Mouse (Mus musculus) c-Kit-negative CD71-positive TER-119-positive erythroid progenitor cells, embryonic 14.5 days (primary cell): Measurements from ENCODE around the gene Tmem106c.

Source experiments
- DNase-seq: peaks from one replicate; pipeline ENCODE4 v3.0.0-alpha.2; 2013; ENCODE audit warnings: low read depth, low spot score

The Tmem106c gene

DNA sequence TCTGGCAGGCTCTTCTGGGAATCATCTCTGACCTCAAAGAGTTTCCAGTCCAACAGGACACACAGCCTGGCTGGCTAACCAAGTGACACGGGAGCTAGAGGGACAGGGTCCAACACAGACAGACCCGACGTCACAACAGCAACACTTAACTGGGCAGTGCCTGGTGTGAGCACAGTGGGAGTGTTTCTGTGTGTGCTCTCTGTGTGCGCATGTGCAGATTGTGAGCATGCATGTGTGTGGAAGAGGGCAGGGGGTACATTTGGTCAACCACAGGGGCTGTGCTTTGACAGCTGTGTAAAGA, 11.2 kb upstream of the Tmem106c start:
- no peak for DNase-seq

DNA sequence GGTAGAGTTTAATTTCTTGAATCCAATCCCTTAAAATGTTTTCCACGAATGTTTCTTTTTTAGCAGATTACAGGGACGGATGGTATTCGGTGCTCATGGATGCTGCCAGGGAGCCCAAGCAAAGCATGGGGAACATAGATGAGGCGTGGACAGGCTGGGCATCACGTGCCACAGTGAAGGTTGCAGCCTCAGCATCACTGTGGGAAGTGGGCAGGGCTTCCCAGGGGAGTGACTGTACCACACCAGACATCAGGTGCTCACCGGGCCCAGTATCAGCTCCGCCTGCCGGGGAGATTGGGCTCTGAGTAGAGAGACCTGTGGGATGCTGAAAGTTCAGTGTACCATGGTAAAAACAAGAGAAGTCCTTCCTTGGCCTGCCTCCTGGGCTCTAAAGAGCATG, 9.3 kb upstream of the Tmem106c start:
- DNase-seq = no peak

DNA sequence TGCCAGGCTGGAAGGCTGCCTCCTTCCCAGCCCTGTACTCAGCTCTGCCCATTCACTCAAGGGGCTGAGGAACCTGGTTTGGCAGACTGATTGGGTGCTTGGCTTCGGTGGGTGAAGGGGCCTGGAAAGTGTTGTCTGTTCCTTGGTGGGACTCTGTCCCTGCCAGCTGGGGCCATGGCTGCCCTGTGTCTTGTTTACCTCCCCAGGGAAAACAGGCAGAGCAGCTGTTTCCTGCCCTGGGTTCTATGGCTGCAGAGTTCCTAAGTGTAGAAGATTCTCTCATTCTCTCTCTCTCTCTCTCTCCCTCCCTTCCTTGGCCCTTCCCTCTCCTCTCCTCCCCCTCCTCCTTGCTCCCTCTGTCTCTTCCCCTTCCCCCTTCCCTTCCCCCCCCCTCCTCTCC, 8.7 kb upstream of the Tmem106c start:
- DNase-seq = no peak

DNA sequence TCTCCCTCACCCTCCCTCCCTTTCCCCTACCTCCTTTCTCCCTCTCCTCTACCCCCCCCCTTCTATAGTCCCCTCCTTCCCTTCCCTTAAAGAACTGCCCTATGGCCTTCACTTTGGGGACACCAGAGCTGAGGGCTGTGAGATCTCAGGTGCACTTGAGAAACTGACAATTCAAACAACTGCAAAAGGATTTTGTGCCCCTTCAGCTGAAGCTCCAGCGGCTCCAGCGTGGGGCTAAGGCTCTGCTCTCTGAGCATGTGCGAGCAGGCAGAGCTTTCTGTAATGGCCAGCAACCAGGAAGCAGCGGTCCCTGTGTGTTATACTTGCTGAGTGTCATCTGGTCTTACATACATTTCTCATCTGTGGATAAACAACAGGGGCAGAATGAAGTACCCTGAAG, 8.3 kb upstream of the Tmem106c start:
- no peak for DNase-seq

DNA sequence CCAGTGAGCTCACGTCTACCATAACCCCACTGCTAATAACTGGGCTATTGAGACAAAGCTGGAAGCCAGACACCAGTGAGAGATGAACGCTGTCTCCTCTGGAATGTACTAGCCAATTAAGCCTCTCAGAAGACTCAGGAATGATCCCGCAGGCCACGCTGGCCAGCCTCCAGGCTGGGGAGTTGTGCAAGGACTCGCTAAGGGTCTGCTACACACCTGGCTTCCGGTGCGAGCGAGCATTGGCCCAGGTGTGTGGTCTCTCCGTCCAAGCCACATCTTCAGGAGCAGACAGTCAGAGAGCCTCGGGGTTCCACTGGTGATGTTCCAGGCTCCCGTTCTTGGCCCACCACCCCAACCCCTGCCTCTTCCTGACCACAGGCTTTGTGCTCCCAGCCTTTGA, 7.6 kb upstream of the Tmem106c start:
- DNase-seq = no peak

DNA sequence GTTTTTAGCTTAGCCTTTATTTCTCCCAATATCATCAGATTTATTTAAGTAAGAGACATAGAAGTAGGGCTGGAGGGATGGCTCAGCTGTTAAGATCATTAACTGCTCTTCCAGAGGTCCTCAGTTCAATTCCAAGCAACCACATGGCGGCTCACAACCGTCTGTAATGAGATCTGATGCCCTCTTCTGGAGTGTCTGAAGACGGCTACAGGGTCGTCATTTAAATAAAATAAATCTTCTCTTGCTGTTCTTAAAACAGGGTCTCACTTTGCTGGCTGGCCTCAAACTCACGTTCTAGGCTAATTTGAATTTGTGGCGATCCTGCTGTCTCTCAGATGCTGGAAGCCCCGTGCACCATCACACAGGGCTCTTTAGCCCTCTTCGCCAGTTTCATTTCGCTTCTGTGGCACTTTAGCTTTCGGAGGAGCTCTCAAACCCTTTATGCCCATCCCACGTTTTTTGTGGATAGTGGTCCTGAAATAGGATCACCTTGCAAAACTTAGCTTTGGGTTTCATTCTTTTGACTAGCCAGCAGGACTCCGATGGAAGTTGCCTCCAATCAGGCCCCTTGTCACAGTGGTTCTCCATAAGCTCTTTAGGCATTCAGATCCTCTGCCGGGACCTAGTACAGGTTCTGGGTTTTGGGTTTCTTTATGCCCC, 541 bp upstream of the Tmem106c start:
- DNase-seq = no peak

DNA sequence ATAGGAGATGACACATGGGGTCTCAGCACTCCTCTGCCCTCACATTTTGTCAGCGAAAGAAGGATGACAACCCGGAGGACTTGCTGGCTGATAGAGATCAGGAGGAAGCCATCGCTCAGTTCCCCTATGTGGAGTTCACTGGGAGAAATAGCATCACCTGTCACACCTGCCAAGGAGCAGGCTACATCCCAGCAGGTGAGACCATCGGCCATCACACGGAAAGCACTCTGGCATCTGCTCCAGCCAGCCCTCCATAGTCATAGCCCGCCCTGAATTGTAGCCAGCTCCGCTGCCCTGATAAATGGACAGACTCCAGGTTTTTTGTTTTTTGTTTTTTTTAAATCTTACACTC, 812 bp downstream of the Tmem106c start:
- no peak for DNase-seq

DNA sequence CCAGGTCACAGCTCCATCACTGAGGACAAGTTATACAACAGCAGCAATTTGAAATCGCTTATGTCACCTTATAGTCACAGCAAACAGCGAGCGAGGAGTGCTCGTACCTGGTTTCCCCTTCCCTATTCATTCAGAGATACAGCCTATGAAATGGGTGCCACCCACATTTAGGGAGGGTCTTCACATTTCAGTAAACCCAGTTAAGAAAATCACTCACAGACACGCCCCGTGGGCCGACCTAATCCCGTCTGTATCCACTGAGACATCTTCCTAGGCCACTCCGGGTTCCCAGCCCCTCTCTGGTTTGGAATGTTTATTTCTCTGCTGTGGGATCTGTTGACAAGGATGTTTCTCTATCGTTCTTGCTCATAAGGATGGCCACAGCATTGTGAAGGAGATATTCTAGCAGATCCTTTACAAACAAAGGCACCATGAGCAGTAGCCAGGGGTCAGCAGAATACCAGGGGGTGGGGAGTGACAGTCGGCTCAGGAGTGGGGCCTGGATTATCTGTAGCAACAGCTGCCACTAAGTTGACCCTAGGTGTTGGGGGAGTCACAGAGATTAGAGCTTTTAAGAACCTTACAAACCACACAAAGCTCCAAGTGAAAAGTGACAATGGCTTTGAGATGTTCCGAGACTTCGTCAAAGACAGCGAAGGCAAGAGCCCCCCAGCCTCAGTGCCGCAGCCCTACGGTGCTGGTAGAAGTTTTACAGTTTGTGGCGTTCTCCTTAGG, 1.5 kb downstream of the Tmem106c start:
- no peak for DNase-seq

DNA sequence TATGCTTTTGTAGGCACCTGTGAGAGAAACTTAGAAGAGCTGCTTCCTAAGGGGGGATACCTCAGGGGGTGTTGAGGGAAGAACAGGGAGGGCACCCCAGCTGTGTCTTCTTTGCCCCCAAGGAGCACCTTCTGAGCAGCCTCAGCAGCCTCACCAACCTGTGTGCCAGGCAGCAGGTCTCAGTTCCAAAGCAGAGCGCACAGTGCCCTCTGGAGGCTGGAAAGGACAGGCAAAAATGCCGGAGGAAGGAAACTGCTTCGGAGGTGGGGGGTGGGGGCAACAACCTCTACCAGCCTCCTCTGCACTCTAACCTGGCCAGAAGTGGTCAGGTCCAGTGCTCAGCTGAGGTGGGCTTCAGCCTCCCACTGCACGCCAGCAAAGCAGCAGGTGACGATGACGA, 6.3 kb downstream of the Tmem106c start:
- no peak for DNase-seq

DNA sequence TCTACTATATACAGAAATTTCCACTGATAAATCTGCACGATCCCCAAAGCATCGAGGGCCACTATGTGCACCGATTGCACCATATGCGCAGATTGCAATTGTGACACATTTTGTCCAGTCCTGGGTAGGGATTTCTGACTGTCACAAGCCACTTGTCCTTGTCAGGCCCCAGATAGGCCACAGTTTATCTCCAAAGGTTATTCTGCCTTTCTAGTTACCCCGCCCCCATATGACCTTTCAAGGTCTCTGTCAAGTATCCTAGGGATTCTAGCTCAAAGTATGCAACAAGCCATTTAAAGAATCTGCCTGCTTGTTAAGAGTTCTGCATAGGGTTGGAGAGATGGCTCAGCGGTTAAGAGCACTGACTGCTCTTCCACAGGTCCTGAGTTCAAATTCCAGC, 8.6 kb downstream of the Tmem106c start:
- no peak for DNase-seq

DNA sequence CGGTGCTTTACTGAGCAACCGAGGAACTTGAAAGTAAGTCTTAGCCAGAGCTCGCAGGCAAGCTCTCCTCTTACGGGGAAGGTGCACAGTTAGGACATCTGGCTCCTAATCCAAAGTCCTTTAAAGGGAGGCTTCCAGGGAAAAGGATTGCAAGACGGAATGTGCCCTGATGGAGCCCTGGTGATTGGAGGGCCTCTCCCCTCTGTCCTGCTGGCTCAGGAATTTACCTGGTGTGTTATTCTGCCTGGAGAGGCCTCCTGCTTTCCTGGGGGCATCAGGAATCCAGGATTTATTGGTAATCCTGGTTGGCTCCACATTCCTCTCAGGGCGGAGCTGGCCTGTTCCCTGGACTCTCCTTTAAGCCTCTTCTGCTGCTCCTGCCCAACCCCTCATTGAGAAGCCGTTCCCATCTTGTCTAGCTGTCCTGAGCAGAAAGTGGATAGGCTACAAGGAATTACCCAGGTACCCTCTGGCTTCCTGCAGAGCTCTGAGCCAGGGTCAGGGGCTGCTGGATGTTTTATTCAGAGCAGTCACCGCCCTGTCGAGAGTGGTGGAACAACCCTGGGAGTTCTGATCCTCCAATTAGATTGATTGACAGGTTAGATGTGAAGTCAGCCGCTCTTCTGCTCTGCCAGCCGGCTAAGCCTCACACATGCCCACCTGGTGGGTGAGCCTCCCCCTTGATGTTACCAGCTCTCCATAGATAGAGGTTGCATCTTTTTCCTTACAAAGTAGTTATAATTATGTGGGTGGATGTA, 9.4 kb downstream of the Tmem106c start:
- DNase-seq = no peak

DNA sequence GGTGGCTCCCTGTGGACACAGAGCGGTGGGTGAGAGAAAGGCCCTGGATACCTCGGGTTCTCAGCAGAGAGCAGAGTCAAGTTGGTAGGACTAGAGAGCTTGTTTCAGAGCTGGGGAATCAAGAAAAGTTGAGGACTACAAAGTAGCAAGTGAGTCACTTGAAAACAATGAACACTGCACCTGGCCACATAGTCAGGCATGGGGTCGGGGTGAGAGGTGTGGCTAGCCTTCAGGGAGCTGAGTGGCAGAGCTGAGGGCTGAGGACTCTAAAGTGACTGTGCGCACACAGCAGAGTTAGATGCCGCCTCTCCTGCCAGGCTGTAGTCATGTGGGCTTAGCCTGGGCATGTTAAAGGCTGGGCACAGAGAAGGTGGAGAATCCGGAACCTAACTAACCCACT, 17.6 kb downstream of the Tmem106c start:
- no peak for DNase-seq

DNA sequence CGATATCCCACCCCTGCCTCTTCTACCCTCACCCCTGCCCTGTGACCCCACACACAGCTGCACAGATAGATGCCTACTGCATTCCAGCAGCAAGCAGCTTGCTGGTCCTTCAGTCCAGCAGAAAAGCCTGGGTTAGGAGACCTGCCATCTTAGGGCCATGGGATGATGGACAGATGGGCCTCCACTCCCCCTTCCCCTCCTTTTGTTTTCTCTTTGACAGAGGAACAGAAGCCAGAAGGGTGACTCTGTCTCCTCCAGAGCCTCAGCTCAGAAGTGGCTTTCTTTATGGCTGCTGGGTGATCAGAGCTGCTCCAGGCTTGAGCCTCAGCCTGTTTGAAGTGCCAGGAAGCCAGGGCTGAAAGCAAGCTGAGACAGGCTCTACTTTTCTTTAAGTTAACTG, 25.5 kb downstream of the Tmem106c start:
- DNase-seq = no peak

DNA sequence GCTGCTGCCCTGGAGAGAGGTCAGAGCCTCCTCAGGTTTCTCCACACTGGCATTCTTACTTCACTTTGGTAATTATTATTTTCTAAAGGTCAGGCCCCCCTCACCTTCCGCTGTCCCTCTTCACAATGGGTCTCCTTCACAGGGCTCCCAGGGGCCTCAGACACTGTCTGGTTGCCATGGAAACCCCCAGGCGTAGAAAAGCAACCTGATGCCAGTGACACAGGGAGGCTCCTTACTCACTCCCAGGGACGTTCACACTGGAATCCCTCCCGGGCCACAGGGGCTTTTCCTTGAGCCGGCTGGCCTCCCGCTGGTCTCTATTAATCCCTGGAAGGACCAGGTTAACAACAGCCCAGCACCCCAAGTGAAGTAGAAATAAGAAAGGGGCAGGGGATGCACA, 26.1 kb downstream of the Tmem106c start:
- no peak for DNase-seq

DNA sequence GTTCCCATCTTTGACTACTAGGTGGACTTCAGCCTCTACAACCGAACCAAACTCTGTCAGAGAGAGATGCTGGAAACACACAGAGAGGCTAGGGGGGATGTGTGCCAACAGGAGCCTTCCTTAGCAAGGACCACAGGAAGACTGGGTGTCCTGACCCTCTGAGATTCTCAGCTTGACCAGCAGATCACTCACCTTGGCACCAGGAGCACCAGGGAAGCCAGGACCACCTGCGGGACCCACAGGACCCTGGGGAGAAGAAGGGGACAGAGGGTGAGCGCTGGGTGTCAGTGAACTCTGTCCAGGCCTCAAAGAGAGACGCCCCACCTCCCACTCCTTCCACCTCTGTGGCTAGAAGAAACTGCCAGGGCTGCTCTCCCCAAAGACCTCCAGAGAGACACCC, 26.7 kb downstream of the Tmem106c start:
- no peak for DNase-seq

DNA sequence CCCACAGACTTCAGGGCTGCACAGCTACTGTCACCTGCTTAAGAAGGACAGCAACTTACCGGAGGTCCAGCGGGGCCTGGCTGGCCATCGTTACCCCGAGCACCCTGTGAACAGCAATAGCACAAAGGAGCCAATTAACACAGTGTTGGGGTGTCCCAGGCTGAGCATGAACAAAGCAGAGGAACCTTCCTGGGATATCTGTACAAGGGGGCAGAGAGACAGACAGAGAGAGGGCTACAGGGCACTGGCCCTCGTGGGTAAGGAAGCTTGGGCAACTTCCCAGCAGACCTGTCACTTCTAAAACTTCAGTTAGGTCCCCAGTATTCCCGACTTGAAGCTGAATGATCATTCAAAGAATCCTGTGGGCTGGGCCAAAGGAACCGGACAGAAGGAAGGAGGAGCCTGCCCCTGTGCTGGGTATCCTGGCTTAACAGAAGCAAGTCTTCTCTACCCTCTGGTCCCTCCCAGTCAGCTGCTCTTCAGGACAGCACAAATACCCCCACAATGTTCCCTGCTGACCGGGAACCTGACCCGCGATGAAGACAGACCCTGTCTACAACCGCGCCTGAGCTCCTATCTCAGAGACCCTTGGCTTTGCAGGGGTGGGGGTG, 27.4 kb downstream of the Tmem106c start:
- DNase-seq = no peak

DNA sequence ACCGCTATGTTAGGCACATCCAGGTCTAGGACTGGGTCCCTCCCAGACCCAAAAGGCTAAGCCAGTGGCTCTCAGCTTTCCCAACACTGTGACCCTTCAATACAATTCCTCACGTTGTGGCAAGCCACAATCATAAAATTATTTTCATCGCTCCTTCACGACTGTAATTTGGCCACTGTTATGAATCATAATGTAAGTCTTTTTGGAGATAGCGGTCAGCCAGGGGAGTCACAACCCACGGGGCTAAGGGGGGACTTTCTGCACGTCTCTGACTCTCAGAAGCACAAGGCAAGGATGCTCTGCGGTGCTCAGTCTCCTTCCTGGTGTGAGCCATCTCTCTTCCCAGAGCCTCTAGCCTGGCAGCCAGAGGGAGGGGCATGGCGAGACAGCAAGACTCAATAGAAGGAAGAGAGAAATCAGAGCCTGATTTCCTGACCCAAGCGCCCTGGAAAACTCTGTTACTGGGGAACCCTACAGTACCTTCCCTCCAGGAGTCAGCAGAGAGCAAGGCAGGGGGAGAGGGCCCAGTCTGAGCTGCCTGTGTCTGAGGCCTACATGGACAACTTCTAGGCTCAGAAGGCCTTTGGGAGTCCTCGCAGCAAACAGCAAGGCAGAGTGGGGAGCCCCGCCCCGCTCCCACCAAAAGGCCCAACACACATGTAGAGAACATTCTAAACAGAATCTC, 28.2 kb downstream of the Tmem106c start:
- DNase-seq = no peak

DNA sequence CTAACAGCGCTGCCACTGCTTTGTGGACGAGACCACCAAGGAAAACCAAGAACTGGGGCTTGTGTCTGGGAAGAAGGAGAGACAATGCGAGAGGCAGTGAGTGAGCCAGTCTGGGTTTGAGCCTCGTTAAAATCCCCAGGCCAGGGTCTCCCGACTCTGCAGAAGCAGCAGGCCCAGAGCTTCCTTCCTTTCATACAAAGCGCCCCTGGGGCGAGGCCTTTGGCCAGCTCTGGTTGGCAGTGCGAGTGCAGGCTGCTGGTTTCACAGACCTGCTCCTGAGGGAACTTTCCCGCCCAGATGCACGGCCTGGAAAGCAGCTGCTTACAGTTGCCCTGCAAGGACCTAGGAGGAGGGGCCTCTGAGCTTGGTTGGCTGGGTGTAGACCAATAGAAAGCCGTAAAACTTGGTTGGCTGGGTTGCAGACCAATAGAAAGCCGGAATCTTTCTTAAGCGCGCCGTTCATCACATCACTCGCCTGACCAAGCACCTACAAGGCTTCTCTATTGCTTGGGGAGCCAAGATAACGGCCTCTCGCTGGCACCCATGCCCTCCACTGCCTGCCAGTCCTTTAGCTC, 28.8 kb downstream of the Tmem106c start:
- no peak for DNase-seq

DNA sequence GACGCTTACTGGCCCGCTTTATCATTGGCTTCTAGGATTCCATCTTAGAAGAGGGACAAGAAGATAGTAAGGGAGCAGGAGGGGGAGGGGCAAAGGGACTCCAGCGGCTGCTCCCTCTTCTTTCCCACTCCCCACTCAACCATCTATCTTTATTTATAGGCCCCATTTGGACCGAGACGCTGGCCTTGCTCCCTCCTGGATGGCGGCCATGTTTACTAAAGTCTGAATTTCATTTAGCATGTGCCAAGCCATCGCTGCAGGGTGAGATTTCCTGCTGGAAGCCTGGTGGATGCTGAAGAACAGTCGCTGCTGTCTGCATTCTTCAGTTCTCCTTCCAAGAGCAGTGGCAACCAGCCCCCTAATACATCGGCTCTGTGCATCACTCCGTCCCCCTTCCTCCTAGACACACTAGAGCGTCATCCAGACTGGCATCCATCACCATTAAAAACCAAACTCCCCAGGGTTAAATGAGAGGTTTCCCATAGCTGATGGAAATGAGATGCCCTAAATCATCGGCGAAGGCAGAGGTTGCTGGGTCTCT, 32.8 kb downstream of the Tmem106c start:
- no peak for DNase-seq

DNA sequence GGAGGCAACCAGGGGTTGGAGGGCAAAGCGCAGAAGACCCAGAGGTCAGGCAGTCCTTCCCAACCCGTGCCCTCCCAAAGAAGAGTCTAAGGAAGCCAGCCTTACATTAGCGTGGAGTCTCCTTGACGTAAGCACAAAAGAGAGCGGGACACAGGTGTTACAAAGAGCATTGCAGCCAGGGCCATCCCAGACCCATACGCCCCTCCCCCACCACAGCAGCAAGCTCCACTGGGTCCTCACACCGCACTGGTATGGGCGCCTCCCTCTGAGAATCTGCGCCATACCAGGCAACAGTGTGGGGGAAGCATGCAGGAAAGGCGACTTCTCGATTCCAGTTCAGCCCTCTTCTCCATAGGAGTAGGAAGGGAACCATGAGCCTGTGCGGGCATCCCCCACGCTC, 35.5 kb downstream of the Tmem106c start:
- no peak for DNase-seq

DNA sequence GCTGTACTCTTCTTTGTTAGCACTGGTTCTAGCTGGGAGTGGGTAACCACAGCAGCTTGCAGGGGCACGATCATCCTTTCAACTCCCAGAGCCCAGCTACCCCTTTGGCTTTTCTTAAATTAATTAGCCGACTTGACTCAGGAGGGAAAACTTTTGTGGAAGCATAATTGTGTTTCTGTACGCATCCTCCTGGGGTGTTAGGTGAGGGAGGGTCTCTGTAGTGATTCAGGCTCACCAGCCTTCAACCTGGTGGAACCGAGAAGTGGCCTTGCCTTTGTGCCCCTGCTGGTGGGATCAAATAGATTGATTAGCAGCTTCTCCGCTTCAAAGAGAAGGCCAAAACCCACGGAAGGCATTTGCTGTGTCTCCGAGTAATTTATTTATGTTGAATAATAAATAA, 36.0 kb downstream of the Tmem106c start:
- no peak for DNase-seq
